Mouse (Mus musculus): ENCODE measurements around the gene Mrgprb8. TPM values are rescaled to one million over a fixed set of nuclear protein-coding genes. Genes with fewer than 3 reads are reported as not detected.

Mrgprb8 gene
- not detected for total RNA-seq (2023)

GRCm38 (mm10) chr7:48388226-48388625, at the start of gene Mrgprb8:
Gene Mrgprb8, plus strand, starts transcription at chr7:48388526.

Other genes with a start within 250 kb of the Mrgprb8 start
- gene Mrgprb5, start 219.5 kb upstream of the Mrgprb8 start, total RNA-seq (2023), result not detected
- gene Mrgprb4, start 189.2 kb upstream of the Mrgprb8 start, total RNA-seq (2023), result not detected
- not detected for gene Mrgprb1, start 67.8 kb downstream of the Mrgprb8 start, total RNA-seq (2023)
- gene Mrgprx2, start 110.8 kb downstream of the Mrgprb8 start, total RNA-seq (2023), result not detected
- gene Mrgprb2, start 169.6 kb downstream of the Mrgprb8 start, total RNA-seq (2023), result not detected